Mouse (Mus musculus): Measurements from ENCODE around the gene Olfr625-ps1. TPM values are rescaled to one million over a fixed set of nuclear protein-coding genes. Genes with fewer than 3 reads are reported as not detected.
"Not testable (repeated sequence)": the region's sequence is repeated elsewhere in the genome, so short reads cannot be mapped to it uniquely, and the experiment has no call there.

Gene Olfr625-ps1
- not detected in 2 replicates for polyA plus RNA-seq (2015; fragmentation: Nextera tagmentation; extraction: Ambion mirVana)

DNA sequence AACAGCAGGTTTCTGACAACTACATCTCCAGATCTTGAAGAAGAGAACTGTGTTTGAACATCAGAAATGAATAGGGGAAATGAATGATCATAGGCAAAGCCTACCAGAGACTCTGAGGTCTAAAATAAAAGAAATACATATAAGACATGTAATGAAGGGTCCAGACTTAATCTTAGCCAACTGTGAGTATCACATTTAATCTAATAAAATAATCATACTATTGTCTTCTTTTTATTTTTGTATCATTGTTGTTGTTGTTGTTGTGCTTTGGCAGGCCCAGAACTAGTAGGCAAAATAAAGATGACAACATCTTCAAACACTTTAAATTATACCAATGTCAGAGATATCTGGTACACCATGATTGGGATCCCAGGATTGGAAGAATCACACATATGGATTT, at the start of gene Olfr625-ps1:
Gene Olfr625-ps1 (plus strand): TSS at position 301 of the 400 bp plus-strand sequence.
- no peaks in the 10 kb centered on the region for H3K4me1 ChIP-seq
- H3K4me2 ChIP-seq = no peak within 1 kb of the TSS
- no peak within 1 kb of the TSS for H3K9ac ChIP-seq
- H3K4me3 ChIP-seq = no peak within 1 kb of the TSS
- ATAC-seq = no peak
- no peak within 1 kb of the TSS for H3K27ac ChIP-seq
- H3K36me3 ChIP-seq (ENCODE audit: poor library complexity, severe bottlenecking) = no peaks in the 10 kb centered on the region
- no peaks in the 10 kb centered on the region for H3K9me3 ChIP-seq (replicated peaks)
- H3K27me3 ChIP-seq = no peaks in the 10 kb centered on the region

- Histone ChIP-seq H3K9me3 (replicated peaks) (no peaks in the 10 kb centered on the region), H3K9ac (no peak overlapping the region), H3K4me1 (no peaks in the 10 kb centered on the region), H3K36me3 (ENCODE audit: poor library complexity, severe bottlenecking) (no peaks in the 10 kb centered on the region), H3K27ac (no peak overlapping the region), H3K4me2 (no peak overlapping the region), H3K4me3 (no peak overlapping the region), H3K27me3 (no peaks in the 10 kb centered on the region)
- ATAC-seq = no peak
These were observed 45.7 kb upstream of the Olfr625-ps1 start for GRCm38 (mm10) chr7:103636795-103637194.

- Histone ChIP-seq H3K4me3 (no peak within 1 kb of the TSS), H3K27ac (no peak within 1 kb of the TSS), H3K9me3 (replicated peaks) (no peaks in the 10 kb centered on the region), H3K36me3 (ENCODE audit: poor library complexity, severe bottlenecking) (no peaks in the 10 kb centered on the region), H3K4me2 (no peak within 1 kb of the TSS), H3K27me3 (no peaks in the 10 kb centered on the region), H3K9ac (no peak within 1 kb of the TSS), H3K4me1 (no peaks in the 10 kb centered on the region)
- no peak for ATAC-seq
- WGBS = 86% methylated on average over 1 of the region's 1 CpGs
These were observed 39.9 kb upstream of the Olfr625-ps1 start, which contains the start of gene Olfr622 for GRCm38 (mm10) chr7:103642602-103643001. Olfr622 (minus strand) TSS chr7:103642702.

- no peak for ATAC-seq
- H3K9ac ChIP-seq = no peak overlapping the region
- H3K27me3 ChIP-seq = no peaks in the 10 kb centered on the region
- H3K4me3 ChIP-seq = no peak overlapping the region
- no peaks in the 10 kb centered on the region for H3K9me3 ChIP-seq (replicated peaks)
- H3K27ac ChIP-seq = no peak overlapping the region
- WGBS = 90% methylated on average over 4 of the region's 4 CpGs
- H3K4me1 ChIP-seq = no peaks in the 10 kb centered on the region
- H3K36me3 ChIP-seq (ENCODE audit: poor library complexity, severe bottlenecking) = no peaks in the 10 kb centered on the region
- no peak overlapping the region for H3K4me2 ChIP-seq
These were observed 38.5 kb upstream of the Olfr625-ps1 start for GRCm38 (mm10) chr7:103644070-103644469.

DNA sequence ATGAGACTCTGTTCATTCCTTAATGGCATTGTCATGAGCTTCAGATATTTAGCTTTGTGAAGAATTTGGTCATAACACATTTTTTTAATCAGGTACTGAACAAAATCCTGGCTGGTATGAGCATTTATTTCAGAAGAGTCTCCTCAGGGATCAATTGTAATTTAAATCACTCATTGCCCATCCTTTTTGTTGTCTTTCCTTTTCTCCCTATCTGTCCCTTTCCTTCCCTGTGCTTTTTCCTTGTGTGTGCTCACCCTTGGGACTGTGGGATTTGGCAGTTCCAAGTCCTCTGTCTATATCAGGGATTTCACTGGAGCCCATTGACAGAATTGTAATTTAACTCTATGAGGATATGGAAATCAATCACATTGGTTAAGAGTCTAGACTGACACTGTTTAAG, 18.9 kb upstream of the Olfr625-ps1 start, which contains the start of gene Olfr623:
Gene Olfr623 (minus strand): TSS at position 101 of the 400 bp plus-strand sequence.
- H3K9ac ChIP-seq = no peak within 1 kb of the TSS
- H3K36me3 ChIP-seq (ENCODE audit: poor library complexity, severe bottlenecking) = no peaks in the 10 kb centered on the region
- no peak within 1 kb of the TSS for H3K27ac ChIP-seq
- no peaks in the 10 kb centered on the region for H3K27me3 ChIP-seq
- no peaks in the 10 kb centered on the region for H3K4me1 ChIP-seq
- no peak for ATAC-seq
- no peak within 1 kb of the TSS for H3K4me2 ChIP-seq
- no peak within 1 kb of the TSS for H3K4me3 ChIP-seq
- H3K9me3 ChIP-seq (replicated peaks) = no peaks in the 10 kb centered on the region

DNA sequence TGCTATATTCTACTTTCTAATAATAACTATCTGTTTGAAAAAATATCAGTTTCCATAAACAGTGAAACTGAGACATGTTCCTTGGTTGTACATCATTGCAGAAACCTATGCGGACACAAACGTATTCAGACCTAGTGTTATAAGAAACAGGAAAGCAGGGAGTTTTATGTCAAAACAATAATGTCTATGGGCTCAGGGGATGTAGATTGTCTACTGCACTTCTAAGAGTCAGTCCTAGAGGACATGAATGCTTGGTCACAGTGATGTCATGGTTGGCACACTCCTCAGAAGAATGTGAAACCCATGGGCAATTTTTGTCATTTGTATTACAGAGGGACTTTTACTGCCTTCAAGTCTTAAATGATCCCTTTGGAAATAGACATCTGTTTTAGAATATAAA, 11.4 kb upstream of the Olfr625-ps1 start, which contains the start of gene Olfr624:
Gene Olfr624 (minus strand): TSS at position 101 of the 400 bp plus-strand sequence.
- Histone ChIP-seq H3K4me1 (no peaks in the 10 kb centered on the region), H3K4me2 (no peak within 1 kb of the TSS), H3K27me3 (no peaks in the 10 kb centered on the region), H3K4me3 (no peak within 1 kb of the TSS), H3K9me3 (replicated peaks) (no peaks in the 10 kb centered on the region), H3K36me3 (ENCODE audit: poor library complexity, severe bottlenecking) (no peaks in the 10 kb centered on the region), H3K27ac (no peak within 1 kb of the TSS), H3K9ac (no peak within 1 kb of the TSS)
- ATAC-seq = no peak
- WGBS = 97% methylated on average over 2 of the region's 2 CpGs

- no peaks in the 10 kb centered on the region for H3K27me3 ChIP-seq
- no peak for ATAC-seq
- H3K9ac ChIP-seq = no peak overlapping the region
- H3K36me3 ChIP-seq (ENCODE audit: poor library complexity, severe bottlenecking) = no peaks in the 10 kb centered on the region
- H3K4me1 ChIP-seq = no peaks in the 10 kb centered on the region
- 86% methylated on average over 4 of the region's 4 CpGs for WGBS
- H3K9me3 ChIP-seq (replicated peaks) = no peaks in the 10 kb centered on the region
- H3K4me2 ChIP-seq = no peak overlapping the region
- H3K27ac ChIP-seq = no peak overlapping the region
- no peak overlapping the region for H3K4me3 ChIP-seq
These were observed 16.9 kb downstream of the Olfr625-ps1 start for GRCm38 (mm10) chr7:103699469-103699868.

DNA sequence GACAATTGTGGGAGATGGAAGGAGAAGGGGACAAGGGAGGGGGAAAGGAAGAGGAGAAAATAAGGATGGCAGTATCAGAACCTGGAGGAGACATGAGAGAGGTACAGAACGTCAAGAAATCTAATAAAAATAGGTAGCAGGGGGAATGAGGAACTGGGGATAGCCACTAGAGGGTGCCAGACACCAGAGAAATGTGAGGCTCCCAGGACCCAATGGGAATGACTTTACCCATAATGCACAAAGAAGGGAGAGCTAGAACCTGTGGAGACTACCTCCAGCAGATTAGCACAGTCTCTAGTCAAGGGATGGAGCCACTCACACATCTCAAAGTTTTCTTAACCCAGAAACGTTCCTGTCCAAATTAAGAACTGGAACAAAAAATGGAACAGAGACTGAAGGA, 29.5 kb downstream of the Olfr625-ps1 start:
- no peaks in the 10 kb centered on the region for H3K27me3 ChIP-seq
- no peak overlapping the region for H3K4me2 ChIP-seq
- ATAC-seq = no peak
- H3K4me3 ChIP-seq = no peak overlapping the region
- no peak overlapping the region for H3K9ac ChIP-seq
- H3K9me3 ChIP-seq (replicated peaks) = no peaks in the 10 kb centered on the region
- H3K4me1 ChIP-seq = no peaks in the 10 kb centered on the region
- no peak overlapping the region for H3K27ac ChIP-seq
- 38% methylated on average over 2 of the region's 2 CpGs for WGBS
- H3K36me3 ChIP-seq (ENCODE audit: poor library complexity, severe bottlenecking) = no peaks in the 10 kb centered on the region

DNA sequence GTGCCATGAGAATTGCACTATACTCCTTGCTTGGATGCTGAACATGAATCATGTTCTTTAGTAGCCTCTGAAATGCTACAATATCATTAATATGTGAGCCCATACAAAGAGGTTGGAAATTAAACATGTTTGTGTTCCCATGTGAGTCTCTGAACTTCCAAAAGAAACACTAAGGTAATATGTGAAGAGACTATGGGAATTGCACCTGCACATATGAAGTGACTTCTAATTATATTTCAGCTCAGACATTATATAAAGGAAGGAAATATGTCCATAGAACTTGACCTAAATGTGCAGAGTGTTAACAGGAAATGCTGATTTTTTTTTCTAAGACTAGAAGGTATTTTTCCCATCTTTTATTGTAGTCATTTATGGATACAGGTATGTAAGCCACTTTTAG, 31.9 kb downstream of the Olfr625-ps1 start, which contains the start of gene Olfr243:
Gene Olfr243 (plus strand): TSS at position 301 of the 400 bp plus-strand sequence.
- H3K27me3 ChIP-seq = no peaks in the 10 kb centered on the region

GRCm38 (mm10) chr7:103716398-103716797, 33.9 kb downstream of the Olfr625-ps1 start:
- not testable (repeated sequence) for H3K27me3 ChIP-seq; H3K4me3 ChIP-seq; H3K4me2 ChIP-seq; H3K36me3 ChIP-seq (ENCODE audit: poor library complexity, severe bottlenecking); H3K27ac ChIP-seq; ATAC-seq; H3K9me3 ChIP-seq (replicated peaks); H3K9ac ChIP-seq; H3K4me1 ChIP-seq
- WGBS = 100% methylated on average over 1 of the region's 1 CpGs

More for the DNA sequence above, 31.9 kb downstream of the Olfr625-ps1 start, which contains the start of gene Olfr243:
- H3K4me1 ChIP-seq = no peaks in the 10 kb centered on the region
- no peak within 1 kb of the TSS for H3K9ac ChIP-seq
- no peak within 1 kb of the TSS for H3K27ac ChIP-seq
- H3K36me3 ChIP-seq (ENCODE audit: poor library complexity, severe bottlenecking) = no peaks in the 10 kb centered on the region
- no peaks in the 10 kb centered on the region for H3K9me3 ChIP-seq (replicated peaks)
- no peak for ATAC-seq
- no peak within 1 kb of the TSS for H3K4me2 ChIP-seq
- H3K4me3 ChIP-seq = no peak within 1 kb of the TSS

GRCm38 (mm10) chr7:103730074-103730473, 47.6 kb downstream of the Olfr625-ps1 start, which contains the start of gene Olfr628:
Olfr628 (plus strand) TSS chr7:103730374.
- whole genome bisulfite sequencing = 85% methylated on average over 1 of the region's 1 CpGs
- H3K4me1 ChIP-seq = no peaks in the 10 kb centered on the region
- H3K36me3 ChIP-seq (ENCODE audit: poor library complexity, severe bottlenecking) = no peaks in the 10 kb centered on the region
- no peak for ATAC-seq
- no peaks in the 10 kb centered on the region for H3K27me3 ChIP-seq
- H3K4me2 ChIP-seq = no peak within 1 kb of the TSS
- no peak within 1 kb of the TSS for H3K9ac ChIP-seq
- no peak within 1 kb of the TSS for H3K4me3 ChIP-seq
- H3K9me3 ChIP-seq (replicated peaks) = no peaks in the 10 kb centered on the region
- H3K27ac ChIP-seq = no peak within 1 kb of the TSS

Measured in forebrain, embryonic 13.5 days (tissue).